Mouse (Mus musculus) C2C12 (cell line): ENCODE measurements around the gene Ptms.

Experiments used
- CTCF ChIP-seq: IDR thresholded peaks from one replicate; pipeline ENCODE4 v1.5.1; 2011; ENCODE audit not compliant: control insufficient read depth, insufficient read depth, insufficient read length
- FOSL1 ChIP-seq: IDR thresholded peaks from one replicate; pipeline ENCODE4 v1.8.0; 2011; ENCODE audit warnings: mild to moderate bottlenecking, low read length; ENCODE audit not compliant: poor library complexity, insufficient read depth, severe bottlenecking
- MYOG ChIP-seq: IDR thresholded peaks from one replicate; pipeline ENCODE4 v1.6.1; 2011; ENCODE audit not compliant: control insufficient read depth, insufficient read length; ENCODE audit errors: extremely low read depth
- USF1 ChIP-seq: IDR thresholded peaks from one replicate; pipeline ENCODE4 v1.6.1; 2011; ENCODE audit warnings: low read depth, mild to moderate bottlenecking, control low read depth, moderate library complexity

DNA sequence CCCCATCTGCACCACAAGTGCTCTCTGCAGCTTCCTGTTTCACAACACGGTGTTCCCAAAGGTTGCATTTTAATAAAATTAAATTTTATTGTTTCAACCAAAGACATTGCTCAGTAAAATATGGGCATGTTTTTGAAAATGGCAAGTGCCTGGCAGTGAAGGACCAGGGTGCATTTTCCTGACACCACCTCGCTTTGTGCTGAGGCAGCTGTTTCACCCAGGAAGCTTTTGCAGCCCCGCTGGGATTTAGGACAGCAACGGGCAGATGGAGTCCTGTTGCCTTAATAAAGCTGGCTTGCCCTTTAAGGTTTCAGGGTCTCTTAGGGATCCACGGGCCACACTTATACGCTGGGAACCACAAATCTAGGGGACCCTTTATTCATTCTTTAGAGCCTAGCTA is 28.9 kb downstream of the Ptms start:
- TF ChIP-seq CTCF = no peak
- TF ChIP-seq MYOG = no peak
- no peak for TF ChIP-seq FOSL1
- no peak for TF ChIP-seq USF1
